Mouse (Mus musculus) erythroblast, embryonic 14.5 days (primary cell): ENCODE data around the gene Tubb4b.

Experiments
- GATA1 ChIP-seq: IDR thresholded peaks from 2 replicates; pipeline ENCODE4 v1.6.1; 2012; ENCODE audit warnings: low read length, inconsistent platforms, mixed read lengths
- TAL1 ChIP-seq: IDR thresholded peaks from 3 replicates; pipeline ENCODE4 v1.6.1; 2012; ENCODE audit warnings: low read length, inconsistent platforms, mixed read lengths

DNA sequence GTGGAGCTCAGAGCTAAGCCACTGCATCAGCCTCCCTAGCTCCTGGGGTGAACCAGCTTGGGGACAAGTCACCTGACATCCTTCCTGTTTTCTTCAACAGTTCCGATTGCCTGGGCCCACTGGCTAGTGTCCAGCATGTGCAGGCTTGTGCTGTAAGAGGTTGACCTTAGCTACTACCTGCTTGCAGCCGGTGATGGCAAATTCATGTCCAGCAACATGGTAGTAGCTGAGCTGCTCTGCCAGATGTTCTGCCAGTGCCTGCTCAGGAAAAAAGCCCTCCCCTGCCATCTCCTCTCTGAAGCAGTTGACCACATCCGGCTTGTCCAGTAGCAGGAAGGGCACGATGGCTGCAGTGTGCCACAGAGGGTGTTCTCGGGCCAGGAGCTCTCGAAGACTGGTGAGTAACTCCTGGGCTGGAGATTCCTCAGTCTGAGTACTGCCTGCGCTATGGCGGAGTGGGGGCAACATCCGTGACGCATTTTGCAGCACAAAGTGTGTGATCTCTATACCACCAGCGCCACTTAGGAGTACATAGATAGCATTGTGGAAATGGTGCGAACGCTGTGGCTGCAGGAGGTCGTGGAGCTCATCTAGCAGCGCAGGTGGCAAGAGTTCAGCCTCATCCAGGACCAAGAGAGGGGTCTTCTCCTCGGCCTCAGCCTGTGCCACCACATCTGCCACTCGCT lies 29.9 kb downstream of the Tubb4b start:
- TF ChIP-seq TAL1 (no peak), GATA1 (no peak)
